Mouse (Mus musculus) E14TG2a.4 (cell line): ENCODE data around the gene Nod1.

Experiments used
- CTCF ChIP-seq: conservative IDR thresholded peaks from 2 replicates; pipeline ENCODE4 v1.5.1; 2014; ENCODE audit warnings: low read length
- NANOG ChIP-seq: IDR thresholded peaks from 2 replicates; pipeline ENCODE4 v1.6.1; 2014; ENCODE audit warnings: borderline replicate concordance, low read length, mixed read lengths
- POU5F1 ChIP-seq: IDR thresholded peaks from 2 replicates; pipeline ENCODE4 v1.6.1; 2014; ENCODE audit warnings: low read length, borderline replicate concordance

GRCm38 (mm10) chr6:54941149-54941548 lies 31.3 kb downstream of the Nod1 start:
- TF ChIP-seq POU5F1 (no peak), CTCF (no peak), NANOG (no peak)
